Mouse (Mus musculus) left cerebral cortex, postnatal 10 days (tissue): ENCODE data around the gene Nxph4. TPM values are rescaled to one million over a fixed set of nuclear protein-coding genes. Genes with fewer than 3 reads are reported as not detected.
A peak's percentile ranks its signal among the peaks of the same experiment; 100 is the strongest.

Experiments
- DNase-seq, 2 experiments: peaks; one replicate each; pipeline ENCODE4 v3.0.0; 2021 to 2022; ENCODE audit warnings: low spot score in 2 of 2, mixed read lengths in 1 of 2; ENCODE audit errors: extremely low spot score in 1 of 2
- intact Hi-C: fragments of 180-260 bp; cut with DNase I; formaldehyde crosslinking; loops from one replicate; pipeline ENCODE4 v1.15.1; 2025
- total RNA-seq, 2 experiments: library from RNA; stranded (reverse); gene quantifications; 2 replicates each; pipeline ENCODE4 v1.2.3; 2021

Nxph4 gene
- total RNA-seq, 2 experiments from 2014 or later = 5.8 to 8.5 TPM

GRCm38 (mm10) chr10:127508239-127508638, 26.1 kb downstream of the Nxph4 start:
- DNase-seq = peak; percentile 66 to 87
- intact Hi-C loops = no loop called here

GRCm38 (mm10) chr10:127500894-127501893, 33.2 kb downstream of the Nxph4 start, which contains the start of gene Stac3:
TSS of gene Stac3 (plus strand) at chr10:127501686.
- DNase-seq = no peak
- intact Hi-C loops = no loop called here

GRCm38 (mm10) chr10:127500042-127500441, 34.3 kb downstream of the Nxph4 start:
- intact Hi-C loops = no loop called here
- DNase-seq = no peak

GRCm38 (mm10) chr10:127499516-127499915, 34.8 kb downstream of the Nxph4 start:
- no peak for DNase-seq
- intact Hi-C loops = no loop called here

- intact Hi-C loops = no loop called here
- DNase-seq = no peak
Observed at GRCm38 (mm10) chr10:127496156-127496555, 38.2 kb downstream of the Nxph4 start.

GRCm38 (mm10) chr10:127492118-127492517, 42.2 kb downstream of the Nxph4 start:
- peak in 1 of 2 experiments; percentile 13 for DNase-seq
- intact Hi-C loops = no loop called here

GRCm38 (mm10) chr10:127491128-127491512, 43.2 kb downstream of the Nxph4 start:
- DNase-seq = no peak
- intact Hi-C loops = no loop called here

- intact Hi-C loops = no loop called here
- no peak for DNase-seq
Observed at GRCm38 (mm10) chr10:127490160-127491127, 43.9 kb downstream of the Nxph4 start.

- intact Hi-C loops = no loop called here
- DNase-seq = no peak
Observed at GRCm38 (mm10) chr10:127488856-127489255, 45.5 kb downstream of the Nxph4 start.

- intact Hi-C loops = no loop called here
- DNase-seq = no peak
Observed at GRCm38 (mm10) chr10:127485235-127485634, 49.1 kb downstream of the Nxph4 start.

- DNase-seq = no peak
- intact Hi-C loops = no loop called here
Observed at GRCm38 (mm10) chr10:127480833-127481813, 53.2 kb downstream of the Nxph4 start.

GRCm38 (mm10) chr10:127479131-127479530, 55.2 kb downstream of the Nxph4 start:
- intact Hi-C loops = no loop called here
- no peak for DNase-seq

- no peak for DNase-seq
- intact Hi-C loops = no loop called here
Observed at GRCm38 (mm10) chr10:127477301-127477700, 57.1 kb downstream of the Nxph4 start.

GRCm38 (mm10) chr10:127476541-127476940, 57.8 kb downstream of the Nxph4 start:
- intact Hi-C loops = no loop called here
- no peak for DNase-seq
